Mouse (Mus musculus) thymus, adult 2 months (tissue): ENCODE data around the gene Trabd2b.

Source experiments
- CTCF ChIP-seq: fragments of 200-500 bp; IDR thresholded peaks from 2 replicates; pipeline ENCODE4 v1.5.1; 2012; ENCODE audit warnings: mild to moderate bottlenecking, control low read depth, low read length, moderate library complexity, borderline replicate concordance; ENCODE audit not compliant: control insufficient read depth, poor library complexity, insufficient read depth; ENCODE audit errors: extremely low read depth
- POLR2A ChIP-seq: fragments of 200-500 bp; IDR thresholded peaks from 2 replicates; pipeline ENCODE4 v1.6.1; 2012; ENCODE audit warnings: mild to moderate bottlenecking, low read length, control low read depth, moderate library complexity; ENCODE audit not compliant: control insufficient read depth, poor library complexity, insufficient read depth; ENCODE audit errors: extremely low read depth

DNA sequence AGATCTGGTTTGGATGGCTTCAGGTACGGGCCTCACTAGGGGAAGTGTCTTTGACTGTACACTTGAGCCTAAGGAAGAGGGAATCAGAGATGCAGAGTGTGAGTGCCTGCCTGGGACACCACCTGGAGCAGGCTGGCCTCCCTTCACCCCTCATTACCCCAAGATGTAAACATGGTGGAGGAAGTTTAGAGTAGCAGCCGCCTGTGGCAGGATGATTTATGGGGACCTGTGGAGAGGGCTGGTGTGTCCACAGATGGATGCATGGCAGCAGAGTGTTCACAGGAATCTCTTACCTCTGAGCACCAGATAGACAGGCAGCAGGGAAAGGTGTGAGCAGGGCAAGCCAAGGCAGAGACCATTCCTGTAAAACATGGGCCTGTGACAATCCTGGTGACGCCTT lies 199.1 kb downstream of the Trabd2b start:
- TF ChIP-seq CTCF (no peak), POLR2A (no peak)
